Mouse (Mus musculus) liver, postnatal 0 days (tissue): ENCODE results near the gene Ncor2. TPM values are rescaled to one million over a fixed set of nuclear protein-coding genes. Genes with fewer than 3 reads are reported as not detected.
A peak's percentile ranks its signal among the peaks of the same experiment; 100 is the strongest.

Experiments used
- ATAC-seq: fragments of 200-750 bp; cut with Nextera tagmentation; 2 replicates; pipeline ENCODE4 v1.8.0; 2017; ENCODE audit warnings: mild to moderate bottlenecking, moderate library complexity
- DNase-seq: peaks from one replicate; pipeline ENCODE4 v3.0.0-alpha.2; 2016
- H3K27ac ChIP-seq: fragments of 300-500 bp; sonication (generic); 2 replicates; pipeline ENCODE4 v1.5.1; 2014; ENCODE audit warnings: antibody characterized with exemption, moderate library complexity, mild to moderate bottlenecking, low read depth
- H3K27me3 ChIP-seq: fragments of 300-500 bp; sonication (generic); 2 replicates; pipeline ENCODE4 v1.6.1; 2014; ENCODE audit warnings: low read length, control low read depth, mixed read lengths; ENCODE audit not compliant: insufficient read depth
- H3K36me3 ChIP-seq: fragments of 300-500 bp; sonication (generic); replicated peaks from 2 replicates; pipeline ENCODE4 v1.6.1; 2014; ENCODE audit warnings: mild to moderate bottlenecking, control low read depth, low read length, moderate library complexity, mixed read lengths; ENCODE audit not compliant: insufficient read depth
- H3K4me1 ChIP-seq: fragments of 300-500 bp; sonication (generic); 2 replicates; pipeline ENCODE4 v1.6.1; 2014; ENCODE audit warnings: antibody characterized with exemption, mild to moderate bottlenecking, control low read depth; ENCODE audit not compliant: insufficient read depth
- H3K4me2 ChIP-seq: fragments of 300-500 bp; sonication (generic); 2 replicates; pipeline ENCODE4 v1.6.1; 2014; ENCODE audit warnings: low read depth, mild to moderate bottlenecking, low read length, moderate library complexity, mixed read lengths
- H3K4me3 ChIP-seq: fragments of 300-500 bp; sonication (generic); 2 replicates; pipeline ENCODE4 v1.5.1; 2014; ENCODE audit warnings: low read depth, low read length
- H3K9ac ChIP-seq: fragments of 300-500 bp; sonication (generic); replicated peaks from 2 replicates; pipeline ENCODE4 v1.6.1; 2014; ENCODE audit warnings: mild to moderate bottlenecking, moderate library complexity
- H3K9me3 ChIP-seq: fragments of 300-500 bp; sonication (generic); 2 replicates; pipeline ENCODE4 v1.6.1; 2016; ENCODE audit warnings: mild to moderate bottlenecking, control low read depth, low read length, mixed read lengths
- CTCF ChIP-seq: sonication (generic); IDR thresholded peaks from 2 replicates; pipeline ENCODE4 v1.5.1; 2016; ENCODE audit warnings: antibody characterized with exemption, low read depth
- EP300 ChIP-seq: IDR thresholded peaks from 2 replicates; pipeline ENCODE4 v1.6.1; 2016; ENCODE audit warnings: antibody characterized with exemption, low read depth, mild to moderate bottlenecking
- WGBS: fragments of 180-500 bp; shearing (Covaris S2); extraction: QIAGEN DNeasy Blood & Tissue Kit; methylation state at CpG from one replicate; pipeline ENCODE4 v1.1.7; 2014; ENCODE audit not compliant: insufficient replicate concordance; 5-methylcytosine and 5-hydroxymethylcytosine counted together
- polyA plus RNA-seq: library from polyadenylated mRNA; unstranded; fragments of >200 nt; fragmentation: Nextera tagmentation; extraction: Ambion mirVana; gene quantifications from 2 replicates; pipeline ENCODE4 v1.2.1, GENCODE M21; 2015

The Ncor2 gene
- polyA plus RNA-seq, 1 experiment from 2014 or later = 3.1 TPM

GRCm38 (mm10) chr5:125093795-125094194 is 85.2 kb downstream of the Ncor2 start:
- Histone ChIP-seq H3K27ac (no peak overlapping the region), H3K4me2 (no peak overlapping the region), H3K27me3 (no peaks in the 10 kb centered on the region), H3K36me3 (peaks cover 39% of the 10 kb centered on the region), H3K9me3 (no peaks in the 10 kb centered on the region), H3K4me1 (no peaks in the 10 kb centered on the region), H3K4me3 (no peak overlapping the region), H3K9ac (no peak overlapping the region)
- no peak for ATAC-seq
- TF ChIP-seq EP300 (no peak), CTCF (no peak)
- WGBS = 62% methylated on average over 5 of the region's 5 CpGs
- DNase-seq = no peak

- no peak overlapping the region for H3K4me2 ChIP-seq
- H3K9ac ChIP-seq = no peak overlapping the region
- H3K4me3 ChIP-seq = no peak overlapping the region
- WGBS = 82% methylated on average over 6 of the region's 6 CpGs
- DNase-seq (no peak), ATAC-seq (no peak)
- no peaks in the 10 kb centered on the region for H3K9me3 ChIP-seq
- TF ChIP-seq CTCF (no peak), EP300 (no peak)
- H3K27ac ChIP-seq = no peak overlapping the region
- H3K36me3 ChIP-seq = peaks cover 64% of the 10 kb centered on the region
- H3K27me3 ChIP-seq = no peaks in the 10 kb centered on the region
- no peaks in the 10 kb centered on the region for H3K4me1 ChIP-seq
These were observed 90.9 kb downstream of the Ncor2 start for GRCm38 (mm10) chr5:125088076-125088475.

GRCm38 (mm10) chr5:125085097-125085617 is 93.9 kb downstream of the Ncor2 start:
- Histone ChIP-seq H3K27ac (no peak overlapping the region), H3K4me3 (no peak overlapping the region), H3K36me3 (peaks cover 57% of the 10 kb centered on the region), H3K9me3 (no peaks in the 10 kb centered on the region), H3K9ac (no peak overlapping the region), H3K4me1 (peaks cover 7% of the 10 kb centered on the region; the same call in 1 of the 2 replicates), H3K4me2 (no peak overlapping the region), H3K27me3 (no peaks in the 10 kb centered on the region)
- WGBS = 83% methylated on average over 8 of the region's 8 CpGs
- ATAC-seq (no peak), DNase-seq (no peak)
- TF ChIP-seq EP300 (no peak), CTCF (no peak)

- DNase-seq = no peak
- H3K4me3 ChIP-seq = no peak overlapping the region
- H3K4me2 ChIP-seq = no peak overlapping the region
- no peak for ATAC-seq
- no peaks in the 10 kb centered on the region for H3K9me3 ChIP-seq
- TF ChIP-seq EP300 = no peak
- no peak for TF ChIP-seq CTCF
- H3K36me3 ChIP-seq = peaks cover 46% of the 10 kb centered on the region
- H3K4me1 ChIP-seq = peaks cover 7% of the 10 kb centered on the region; the same call in 1 of the 2 replicates
- no peak overlapping the region for H3K9ac ChIP-seq
- H3K27ac ChIP-seq = no peak overlapping the region
- WGBS = 83% methylated on average over 6 of the region's 6 CpGs
- H3K27me3 ChIP-seq = no peaks in the 10 kb centered on the region
These were observed 95.3 kb downstream of the Ncor2 start for GRCm38 (mm10) chr5:125083674-125084073.

GRCm38 (mm10) chr5:125081318-125082101 is 97.5 kb downstream of the Ncor2 start:
- peaks cover 45% of the 10 kb centered on the region for H3K36me3 ChIP-seq

GRCm38 (mm10) chr5:125080787-125081317 is 98.2 kb downstream of the Ncor2 start:
- DNase-seq = no peak
- peak overlapping the region; percentile 32; the same call in 1 of the 2 replicates for H3K4me2 ChIP-seq

More at GRCm38 (mm10) chr5:125081318-125082101, 97.5 kb downstream of the Ncor2 start:
- Histone ChIP-seq H3K9ac (peak overlapping the region; percentile 18; the same call in 1 of the 2 replicates), H3K27ac (peak overlapping the region; percentile 78), H3K4me2 (no peak overlapping the region), H3K4me1 (peaks cover 7% of the 10 kb centered on the region; the same call in 1 of the 2 replicates), H3K9me3 (no peaks in the 10 kb centered on the region), H3K27me3 (no peaks in the 10 kb centered on the region), H3K4me3 (no peak overlapping the region)
- TF ChIP-seq CTCF (0 out of 2 replicates have a peak, but pooled peaks have one; percentile 5), EP300 (no peak; the same call in none of the 2 replicates)
- WGBS = 63% methylated on average over 21 of the region's 21 CpGs
- DNase-seq (peak; percentile 76), ATAC-seq (peak; percentile 83)

More at GRCm38 (mm10) chr5:125080787-125081317, 98.2 kb downstream of the Ncor2 start:
- 0 out of 2 replicates have a peak overlapping the region, but pooled peaks have one; percentile 18 for H3K9ac ChIP-seq
- peak overlapping the region; percentile 78 for H3K27ac ChIP-seq
- 83% methylated on average over 10 of the region's 10 CpGs for WGBS
- no peak overlapping the region for H3K4me3 ChIP-seq
- H3K36me3 ChIP-seq = peaks cover 45% of the 10 kb centered on the region
- no peak for TF ChIP-seq CTCF
- TF ChIP-seq EP300 = no peak
- ATAC-seq = peak; percentile 8; the same call in 1 of the 2 replicates
- H3K9me3 ChIP-seq = no peaks in the 10 kb centered on the region
- H3K4me1 ChIP-seq = peaks cover 7% of the 10 kb centered on the region; the same call in 1 of the 2 replicates
- no peaks in the 10 kb centered on the region for H3K27me3 ChIP-seq
